Mouse (Mus musculus) midbrain, embryonic 14.5 days (tissue): ENCODE results near the gene Acoxl. TPM values are rescaled to one million over a fixed set of nuclear protein-coding genes. Genes with fewer than 3 reads are reported as not detected.

Experiments used
- ATAC-seq: fragments of 200-750 bp; cut with Nextera tagmentation; 2 replicates; pipeline ENCODE4 v1.8.0; 2017; ENCODE audit warnings: moderate number of reproducible peaks, moderate library complexity; ENCODE audit not compliant: low FRiP score, low TSS enrichment
- DNase-seq: peaks from one replicate; pipeline ENCODE4 v3.0.0-alpha.2; 2015
- H3K27ac ChIP-seq: fragments of 300-500 bp; sonication (generic); replicated peaks from 2 replicates; pipeline ENCODE4 v1.5.1; 2014; ENCODE audit warnings: mild to moderate bottlenecking, low read depth, low read length, moderate library complexity
- H3K27me3 ChIP-seq: fragments of 300-500 bp; sonication (generic); 2 replicates; pipeline ENCODE4 v1.6.1; 2014; ENCODE audit warnings: low read length, control low read depth, mixed read lengths; ENCODE audit not compliant: control insufficient read depth, insufficient read depth
- H3K36me3 ChIP-seq: fragments of 300-500 bp; sonication (generic); 2 replicates; pipeline ENCODE4 v1.6.1; 2014; ENCODE audit warnings: low read length, control low read depth; ENCODE audit not compliant: control insufficient read depth, insufficient read depth
- H3K4me1 ChIP-seq: fragments of 300-500 bp; sonication (generic); 2 replicates; pipeline ENCODE4 v1.6.1; 2014; ENCODE audit warnings: mild to moderate bottlenecking, antibody characterized with exemption, low read length, control low read depth; ENCODE audit not compliant: control insufficient read depth, insufficient read depth
- H3K4me2 ChIP-seq: fragments of 300-500 bp; sonication (generic); 2 replicates; pipeline ENCODE4 v1.6.1; 2014; ENCODE audit warnings: mild to moderate bottlenecking, low read length, moderate library complexity
- H3K4me3 ChIP-seq: fragments of 300-500 bp; sonication (generic); replicated peaks from 2 replicates; pipeline ENCODE4 v1.5.1; 2014; ENCODE audit warnings: low read depth, low read length
- H3K9ac ChIP-seq: fragments of 300-500 bp; sonication (generic); replicated peaks from 2 replicates; pipeline ENCODE4 v1.6.1; 2014; ENCODE audit warnings: mild to moderate bottlenecking, low read length, moderate library complexity
- H3K9me3 ChIP-seq: fragments of 300-500 bp; sonication (generic); 2 replicates; pipeline ENCODE4 v1.6.1; 2016; ENCODE audit warnings: low read length, control low read depth, mixed read lengths; ENCODE audit not compliant: control insufficient read depth
- WGBS: fragments of 180-500 bp; shearing (Covaris S2); extraction: QIAGEN DNeasy Blood & Tissue Kit; methylation state at CpG from one replicate; pipeline ENCODE4 v1.1.7; 2014; 5-methylcytosine and 5-hydroxymethylcytosine counted together
- polyA plus RNA-seq: library from polyadenylated mRNA; unstranded; fragments of >200 nt; fragmentation: Nextera tagmentation; extraction: Ambion mirVana; gene quantifications from 2 replicates; pipeline ENCODE4 v1.2.1, GENCODE M21; 2014

The Acoxl gene
- polyA plus RNA-seq, 1 experiment from 2014 or later: 0.24 TPM

- Histone ChIP-seq H3K4me2 (no peak overlapping the region), H3K9ac (no peak overlapping the region), H3K27me3 (no peaks in the 10 kb centered on the region), H3K4me3 (no peak overlapping the region), H3K9me3 (no peaks in the 10 kb centered on the region), H3K27ac (no peak overlapping the region), H3K36me3 (peaks cover 6% of the 10 kb centered on the region; the same call in 1 of the 2 replicates), H3K4me1 (peaks cover 8% of the 10 kb centered on the region; the same call in 1 of the 2 replicates)
- DNase-seq (peak; percentile 45), ATAC-seq (no peak)
- WGBS: 92% methylated on average over 13 of the region's 13 CpGs
These were observed 316.9 kb downstream of the Acoxl start for GRCm38 (mm10) chr2:128155412-128156066.

GRCm38 (mm10) chr2:128156067-128156462 lies 317.4 kb downstream of the Acoxl start:
- ATAC-seq: no peak
- Histone ChIP-seq H3K4me2 (no peak overlapping the region), H3K9ac (no peak overlapping the region), H3K9me3 (no peaks in the 10 kb centered on the region), H3K4me1 (peaks cover 8% of the 10 kb centered on the region; the same call in 1 of the 2 replicates), H3K4me3 (no peak overlapping the region), H3K36me3 (peaks cover 6% of the 10 kb centered on the region; the same call in 1 of the 2 replicates), H3K27ac (no peak overlapping the region), H3K27me3 (no peaks in the 10 kb centered on the region)
- 76% methylated on average over 5 of the region's 5 CpGs for WGBS
- DNase-seq: no peak

GRCm38 (mm10) chr2:128156557-128157412 lies 318.1 kb downstream of the Acoxl start:
- H3K27ac ChIP-seq: no peak overlapping the region

GRCm38 (mm10) chr2:128158734-128159410 lies 320.2 kb downstream of the Acoxl start:
- Histone ChIP-seq H3K9ac (no peak overlapping the region), H3K4me3 (no peak overlapping the region), H3K4me2 (no peak overlapping the region), H3K9me3 (no peaks in the 10 kb centered on the region), H3K4me1 (peaks cover 4% of the 10 kb centered on the region; the same call in 1 of the 2 replicates), H3K27ac (no peak overlapping the region), H3K27me3 (no peaks in the 10 kb centered on the region), H3K36me3 (peaks cover 6% of the 10 kb centered on the region; the same call in 1 of the 2 replicates)
- peak; percentile 30 for DNase-seq
- no peak for ATAC-seq
- WGBS: 71% methylated on average over 17 of the region's 17 CpGs

More at GRCm38 (mm10) chr2:128156557-128157412, 318.1 kb downstream of the Acoxl start:
- Histone ChIP-seq H3K4me3 (no peak overlapping the region), H3K27me3 (no peaks in the 10 kb centered on the region), H3K4me2 (no peak overlapping the region), H3K36me3 (peaks cover 6% of the 10 kb centered on the region; the same call in 1 of the 2 replicates), H3K9me3 (no peaks in the 10 kb centered on the region), H3K4me1 (peaks cover 8% of the 10 kb centered on the region; the same call in 1 of the 2 replicates), H3K9ac (no peak overlapping the region)
- WGBS: 83% methylated on average over 12 of the region's 12 CpGs
- ATAC-seq (no peak), DNase-seq (no peak)

- H3K4me2 ChIP-seq: no peak overlapping the region
- H3K9ac ChIP-seq: no peak overlapping the region
- WGBS: 82% methylated on average over 7 of the region's 7 CpGs
- H3K27ac ChIP-seq: no peak overlapping the region
- no peak overlapping the region for H3K4me3 ChIP-seq
- peaks cover 6% of the 10 kb centered on the region; the same call in 1 of the 2 replicates for H3K36me3 ChIP-seq
- ATAC-seq (no peak), DNase-seq (no peak)
- H3K4me1 ChIP-seq: peaks cover 4% of the 10 kb centered on the region; the same call in 1 of the 2 replicates
- no peaks in the 10 kb centered on the region for H3K9me3 ChIP-seq
- no peaks in the 10 kb centered on the region for H3K27me3 ChIP-seq
These were observed 321.0 kb downstream of the Acoxl start for GRCm38 (mm10) chr2:128159619-128160125.

GRCm38 (mm10) chr2:128163177-128163576 lies 324.5 kb downstream of the Acoxl start:
- Histone ChIP-seq H3K36me3 (peaks cover 5% of the 10 kb centered on the region; the same call in 1 of the 2 replicates), H3K27me3 (no peaks in the 10 kb centered on the region), H3K4me1 (no peaks in the 10 kb centered on the region), H3K4me2 (no peak overlapping the region), H3K9ac (no peak overlapping the region), H3K27ac (no peak overlapping the region), H3K4me3 (no peak overlapping the region), H3K9me3 (no peaks in the 10 kb centered on the region)
- ATAC-seq: no peak
- no peak for DNase-seq
- 84% methylated on average over 8 of the region's 8 CpGs for WGBS

- WGBS: 52% methylated on average over 13 of the region's 13 CpGs
- H3K4me2 ChIP-seq: no peak overlapping the region
- H3K4me3 ChIP-seq: no peak overlapping the region
- ATAC-seq (no peak), DNase-seq (peak; percentile 41)
- H3K9me3 ChIP-seq: no peaks in the 10 kb centered on the region
- no peaks in the 10 kb centered on the region for H3K27me3 ChIP-seq
- no peak overlapping the region for H3K9ac ChIP-seq
- H3K4me1 ChIP-seq: no peaks in the 10 kb centered on the region
- H3K27ac ChIP-seq: no peak overlapping the region
- H3K36me3 ChIP-seq: no peaks in the 10 kb centered on the region
These were observed 328.1 kb downstream of the Acoxl start for GRCm38 (mm10) chr2:128166623-128167423.

GRCm38 (mm10) chr2:128167930-128168329 lies 329.3 kb downstream of the Acoxl start:
- H3K27ac ChIP-seq: no peak overlapping the region
- H3K4me1 ChIP-seq: no peaks in the 10 kb centered on the region
- no peak overlapping the region for H3K9ac ChIP-seq
- H3K9me3 ChIP-seq: no peaks in the 10 kb centered on the region
- DNase-seq (no peak), ATAC-seq (no peak)
- H3K4me3 ChIP-seq: no peak overlapping the region
- WGBS: 94% methylated on average over 12 of the region's 12 CpGs
- no peak overlapping the region for H3K4me2 ChIP-seq
- H3K36me3 ChIP-seq: no peaks in the 10 kb centered on the region
- H3K27me3 ChIP-seq: no peaks in the 10 kb centered on the region
